19 mouse cellular contexts compared by ENCODE assay signal in genomic region chr4:44488702-44489101, GRCm38 (mm10).
DNase-seq lines count a peak whose midpoint lies in the region; ATAC-seq and TF ChIP-seq lines count a peak whose summit lies in the region.
"Had no signal": no experiment of that assay in that cellular context is flagged by ENCODE, and none has a peak within 500 bp of the region (broad histone marks: within the 10 kb centered on the region; RNA-seq: fewer than 3 reads in every experiment).

No protein-coding gene starts in this region.

- no peaks in the 10 kb centered on the region for H3K9me3 ChIP-seq in midbrain, postnatal 0 days (ENCODE audit: low read length)
- H3K9me3 ChIP-seq in midbrain, embryonic 10.5 days (replicated peaks) = no peaks in the 10 kb centered on the region
- H3K9me3 ChIP-seq in neural tube, embryonic 13.5 days = no peaks in the 10 kb centered on the region
- H3K9me3 ChIP-seq: embryonic facial prominence, embryonic 15.5 days; heart, embryonic 15.5 days; limb, embryonic 13.5 days; lung, embryonic 15.5 days; midbrain, embryonic 12.5 days had no signal

- peak; percentile 20 for DNase-seq in gastrocnemius, adult 2 months
- DNase-seq in gastrocnemius, postnatal 36 days = no peak
- peak; percentile 54 for DNase-seq in midbrain, postnatal 0 days (ENCODE audit: low spot score)
- no peak for DNase-seq in midbrain, embryonic 10.5 days (ENCODE audit: low spot score)
- DNase-seq in embryo, embryonic 11 days = peak; percentile 24
- no peak for DNase-seq in adipocyte (ENCODE audit: low spot score)
- DNase-seq: cerebellum, adult 8-10 months; lung, postnatal 4 days; thymus, postnatal 25 days had no signal

- TF ChIP-seq CTCF in gastrocnemius, adult 2 months (IDR thresholded peaks at IDR 0.05) = no peak
- TF ChIP-seq CTCF in midbrain, postnatal 0 days (IDR thresholded peaks at IDR 0.05) = no peak

- intact Hi-C loops in gastrocnemius, adult 2 months (cut with DNase I) = no loop called here
- intact Hi-C loops in gastrocnemius, postnatal 36 days (cut with DNase I) = no loop called here

- H3K27ac ChIP-seq in gastrocnemius, adult 2 months = no peak overlapping the region
- H3K27ac ChIP-seq in midbrain, postnatal 0 days (ENCODE audit: low read depth, low read length) = no peak overlapping the region
- H3K27ac ChIP-seq in midbrain, embryonic 10.5 days (replicated peaks) = no peak overlapping the region
- 0 out of 2 replicates have a peak overlapping the region, but pooled peaks have one; percentile 18 for H3K27ac ChIP-seq in neural tube, embryonic 13.5 days (replicated peaks)
- H3K27ac ChIP-seq: embryonic facial prominence, embryonic 15.5 days; heart, adult 2 months; heart, embryonic 15.5 days; kidney, postnatal 0 days; limb, embryonic 13.5 days; liver, embryonic 14.5 days; lung, embryonic 15.5 days; midbrain, embryonic 12.5 days had no signal

- H3K4me1 ChIP-seq in midbrain, postnatal 0 days (ENCODE audit: insufficient read depth, low read length) = no peaks in the 10 kb centered on the region
- H3K4me1 ChIP-seq in midbrain, embryonic 10.5 days = no peaks in the 10 kb centered on the region
- peaks cover 37% of the 10 kb centered on the region for H3K4me1 ChIP-seq in neural tube, embryonic 13.5 days (replicated peaks)
- H3K4me1 ChIP-seq: embryonic facial prominence, embryonic 15.5 days; heart, embryonic 15.5 days; limb, embryonic 13.5 days; lung, embryonic 15.5 days; midbrain, embryonic 12.5 days had no signal

- WGBS in midbrain, postnatal 0 days = 46% methylated on average over 8 of the region's 8 CpGs
- 74% methylated on average over 8 of the region's 8 CpGs for WGBS in midbrain, embryonic 10.5 days
- 34% methylated on average over 8 of the region's 8 CpGs for whole genome bisulfite sequencing in neural tube, embryonic 13.5 days

- no peak overlapping the region for H3K4me2 ChIP-seq in midbrain, postnatal 0 days (ENCODE audit: low read depth, low read length, poor library complexity, severe bottlenecking)
- no peak overlapping the region for H3K4me2 ChIP-seq in neural tube, embryonic 13.5 days
- H3K4me2 ChIP-seq: embryonic facial prominence, embryonic 15.5 days; heart, embryonic 15.5 days; limb, embryonic 13.5 days; lung, embryonic 15.5 days; midbrain, embryonic 12.5 days had no signal

- ATAC-seq in midbrain, postnatal 0 days (ENCODE audit: low FRiP score) = no peak
- no peak for ATAC-seq in neural tube, embryonic 13.5 days (ENCODE audit: low read depth)
- ATAC-seq: intestine, embryonic 16.5 days had no signal

- H3K27me3 ChIP-seq in midbrain, postnatal 0 days (ENCODE audit: insufficient read depth, low read length) = no peaks in the 10 kb centered on the region
- H3K27me3 ChIP-seq in midbrain, embryonic 10.5 days (ENCODE audit: low read depth, poor library complexity, severe bottlenecking) = no peaks in the 10 kb centered on the region
- H3K27me3 ChIP-seq in neural tube, embryonic 13.5 days = peaks cover 15% of the 10 kb centered on the region; the same call in 1 of the 2 replicates
- H3K27me3 ChIP-seq: embryonic facial prominence, embryonic 15.5 days; limb, embryonic 13.5 days; lung, embryonic 15.5 days; midbrain, embryonic 12.5 days had no signal

- no peak overlapping the region for H3K4me3 ChIP-seq in gastrocnemius, adult 2 months
- no peak overlapping the region for H3K4me3 ChIP-seq in midbrain, postnatal 0 days (ENCODE audit: low read depth, low read length)
- no peak overlapping the region for H3K4me3 ChIP-seq in midbrain, embryonic 10.5 days
- no peak overlapping the region for H3K4me3 ChIP-seq in neural tube, embryonic 13.5 days
- H3K4me3 ChIP-seq: embryonic facial prominence, embryonic 15.5 days; heart, adult 2 months; heart, embryonic 15.5 days; limb, embryonic 13.5 days; lung, embryonic 15.5 days; midbrain, embryonic 12.5 days had no signal

- H3K9ac ChIP-seq in midbrain, postnatal 0 days (replicated peaks; ENCODE audit: low read length, poor library complexity, severe bottlenecking) = no peak overlapping the region
- H3K9ac ChIP-seq in neural tube, embryonic 13.5 days = no peak overlapping the region
- H3K9ac ChIP-seq: embryonic facial prominence, embryonic 15.5 days; heart, embryonic 15.5 days; limb, embryonic 13.5 days; liver, embryonic 14.5 days; lung, embryonic 15.5 days; midbrain, embryonic 12.5 days had no signal

- H3K36me3 ChIP-seq in midbrain, postnatal 0 days (ENCODE audit: insufficient read depth, low read length) = no peaks in the 10 kb centered on the region
- no peaks in the 10 kb centered on the region for H3K36me3 ChIP-seq in midbrain, embryonic 10.5 days
- no peaks in the 10 kb centered on the region for H3K36me3 ChIP-seq in neural tube, embryonic 13.5 days
- H3K36me3 ChIP-seq: embryonic facial prominence, embryonic 15.5 days; heart, embryonic 15.5 days; limb, embryonic 13.5 days; lung, embryonic 15.5 days; midbrain, embryonic 12.5 days had no signal

Comparison
In these comparisons a context has a peak if more than half of its experiments do, and no peak if none do; other contexts are left out.
1. DNase-seq: peak in gastrocnemius, adult 2 months (single experiment), midbrain, postnatal 0 days (single experiment) and embryo, embryonic 11 days (single experiment); none in gastrocnemius, postnatal 36 days (0 of 2), midbrain, embryonic 10.5 days (single experiment) and adipocyte (single experiment).